Mouse (Mus musculus) monocyte, adult 5-6 weeks (primary cell): ENCODE results near the gene Nipbl. TPM values are rescaled to one million over a fixed set of nuclear protein-coding genes. Genes with fewer than 3 reads are reported as not detected.
A peak's percentile ranks its signal among the peaks of the same experiment; 100 is the strongest.
"Not testable (repeated sequence)": the region's sequence is repeated elsewhere in the genome, so short reads cannot be mapped to it uniquely, and the experiment has no call there.

ENCODE experiments used
- ATAC-seq: fragments of 153-309, 156-312 bp; replicated peaks from 2 replicates; pipeline ENCODE4 v1.8.0; 2017; ENCODE audit warnings: mild to moderate bottlenecking; ENCODE audit not compliant: low TSS enrichment, insufficient number of reproducible peaks, severe bottlenecking, poor library complexity, low FRiP score
- total RNA-seq: library from RNA; stranded (forward); fragments of 200-1000, 200-491, 200-594 nt; gene quantifications from 3 replicates; pipeline ENCODE4 v1.2.3, GENCODE M21; 2017

The Nipbl gene
- total RNA-seq, 1 experiment from 2014 or later, result 61.4 TPM

GRCm38 (mm10) chr15:8324061-8324460, 120.2 kb downstream of the Nipbl start:
- ATAC-seq, result no peak

DNA sequence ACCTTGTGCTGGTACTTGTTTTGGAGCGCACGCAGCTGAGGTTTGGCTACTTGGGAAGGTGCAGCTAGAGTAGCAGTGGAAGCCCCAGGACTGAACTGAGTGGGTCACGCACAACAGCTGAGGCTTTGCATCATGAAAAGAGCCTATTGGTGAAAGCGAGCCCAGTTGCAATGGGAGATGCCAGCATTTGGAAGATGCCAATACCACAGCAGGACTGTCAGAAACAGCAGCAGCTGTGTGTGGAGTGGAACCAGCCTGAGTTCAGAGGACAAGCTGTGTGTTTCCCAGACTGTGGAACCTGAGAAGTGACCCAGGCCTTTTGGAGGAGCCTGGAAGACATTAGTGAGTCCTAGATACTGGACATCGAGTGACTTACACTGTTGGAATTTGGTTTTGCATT, 122.8 kb downstream of the Nipbl start:
- no peak for ATAC-seq

- no peak for ATAC-seq
Measured at GRCm38 (mm10) chr15:8319191-8319590, 125.1 kb downstream of the Nipbl start.

DNA sequence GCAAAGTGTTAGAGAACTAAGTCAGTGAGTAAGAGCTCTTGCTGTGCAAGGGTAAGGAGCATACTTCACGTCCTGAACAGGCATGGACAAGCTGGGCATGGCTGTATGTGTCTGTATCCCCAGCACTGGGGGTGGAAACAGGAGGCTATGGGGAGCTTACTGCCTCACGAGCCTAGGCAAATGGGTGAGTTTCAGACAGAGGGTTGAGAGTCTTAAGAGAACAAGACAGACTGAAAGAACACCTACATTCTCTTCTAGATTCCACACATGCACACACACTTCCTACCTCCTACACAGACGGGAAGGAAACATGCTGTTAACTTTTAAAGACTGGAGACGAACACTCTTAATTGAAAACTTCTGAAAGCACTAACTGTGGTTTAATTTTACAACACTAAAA, 126.9 kb downstream of the Nipbl start:
- ATAC-seq, result no peak

DNA sequence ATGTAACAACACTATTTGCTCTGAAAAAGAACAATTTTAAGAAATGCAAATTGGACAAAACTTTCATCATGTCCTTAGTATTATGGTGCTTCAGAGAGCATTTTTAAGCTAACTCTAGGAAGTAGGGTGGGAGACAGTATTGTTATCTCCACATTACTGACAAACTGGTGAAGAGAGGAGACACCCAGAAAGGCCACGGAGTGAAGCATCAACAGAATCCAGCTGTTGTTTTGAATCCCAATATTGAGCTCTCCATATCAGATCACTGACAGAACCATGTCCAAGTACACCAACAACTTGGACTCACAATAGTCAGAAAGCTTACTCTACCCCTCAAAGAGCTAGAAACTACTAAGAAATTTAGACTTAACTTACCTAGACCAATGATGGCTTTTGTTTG, 138.8 kb downstream of the Nipbl start:
- no peak for ATAC-seq

GRCm38 (mm10) chr15:8302944-8303343, 141.3 kb downstream of the Nipbl start:
- ATAC-seq, result no peak

GRCm38 (mm10) chr15:8294150-8294549, 150.1 kb downstream of the Nipbl start:
- no peak for ATAC-seq

- no peak for ATAC-seq
Measured at GRCm38 (mm10) chr15:8291251-8291650, 153.0 kb downstream of the Nipbl start.

DNA sequence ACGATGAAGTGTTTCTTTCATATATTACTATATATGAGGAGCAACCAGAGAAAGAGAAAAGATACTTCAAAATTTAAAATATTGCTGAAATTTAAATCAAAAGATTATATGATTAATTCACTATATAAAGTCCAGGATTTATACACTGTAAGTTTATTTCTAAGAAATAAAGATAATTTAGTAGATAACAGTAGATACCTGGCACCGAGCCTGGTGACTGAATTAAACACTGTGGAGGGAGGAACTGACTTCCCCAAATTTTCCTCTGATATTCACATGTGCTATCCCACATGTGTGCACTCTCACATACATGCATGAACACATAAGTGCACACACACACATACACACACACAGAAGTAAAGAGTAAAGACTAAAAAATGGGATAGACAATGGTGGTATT, 162.1 kb downstream of the Nipbl start:
- no peak for ATAC-seq

- no peak for ATAC-seq
Measured at GRCm38 (mm10) chr15:8281701-8282100, 162.6 kb downstream of the Nipbl start.

GRCm38 (mm10) chr15:8279929-8280610, 164.2 kb downstream of the Nipbl start:
- ATAC-seq, result no peak

GRCm38 (mm10) chr15:8279320-8279779, 164.9 kb downstream of the Nipbl start:
- 0 out of 2 replicates have a peak, but pooled peaks have one; percentile 27 for ATAC-seq

DNA sequence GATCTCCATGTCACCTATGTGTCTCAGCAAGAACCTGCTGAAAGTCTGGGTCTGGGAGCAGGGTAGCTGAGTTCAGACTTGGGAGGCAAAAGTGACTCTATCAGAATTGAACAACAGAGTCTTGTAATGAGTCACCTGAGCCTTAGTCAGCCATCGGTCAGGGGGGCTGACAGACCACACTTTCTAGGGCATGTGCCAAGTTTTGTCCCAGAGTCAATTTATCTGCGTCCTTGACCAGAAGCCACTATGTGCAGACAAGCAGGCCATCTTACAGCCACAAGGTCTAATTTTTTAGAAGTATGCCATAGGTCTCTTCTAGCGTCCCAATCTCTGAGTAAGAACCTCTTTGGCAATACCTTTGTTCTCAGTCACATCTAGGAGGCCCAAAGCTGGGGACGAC, 166.3 kb downstream of the Nipbl start:
- ATAC-seq, result not testable (repeated sequence)

DNA sequence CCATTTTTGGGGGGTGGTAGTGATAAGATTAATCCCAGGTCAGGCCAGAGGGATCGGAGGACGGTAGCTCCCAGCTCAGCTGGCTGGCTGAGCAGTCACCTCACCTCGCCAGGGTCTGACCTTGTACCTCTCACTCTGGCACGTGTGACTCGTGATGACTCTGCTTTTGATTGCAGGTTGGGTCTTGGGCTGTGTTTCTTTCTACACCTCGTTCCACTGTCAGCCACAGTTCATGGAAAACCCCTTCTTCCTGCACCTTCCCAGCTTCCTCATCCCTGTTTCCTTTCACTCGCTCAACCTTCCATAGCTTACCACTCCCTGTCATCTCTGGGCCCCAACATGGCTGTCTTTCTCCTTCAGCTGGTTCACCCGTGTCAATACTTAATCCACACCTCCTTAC, 172.3 kb downstream of the Nipbl start:
- no peak for ATAC-seq

DNA sequence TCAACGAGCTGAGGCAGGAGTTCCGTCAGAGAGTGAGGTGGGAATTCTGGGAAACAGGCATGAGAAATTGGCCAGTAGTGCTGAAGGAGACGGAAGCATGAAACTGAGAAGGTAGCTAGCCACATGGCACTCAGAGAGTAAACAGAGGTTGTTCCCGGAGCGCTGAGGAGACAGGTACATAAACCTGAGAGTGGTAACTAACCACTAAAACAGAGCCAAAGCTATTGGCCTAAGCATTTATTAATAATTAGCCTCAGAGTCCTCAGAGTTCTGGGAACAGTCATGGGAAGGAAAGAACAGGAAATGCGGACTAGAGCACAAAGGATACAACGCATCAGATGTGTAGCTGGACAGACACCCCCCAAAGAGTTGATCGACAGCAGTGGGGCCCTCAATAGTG, 176.0 kb downstream of the Nipbl start:
- ATAC-seq, result no peak

GRCm38 (mm10) chr15:8267211-8267610, 177.1 kb downstream of the Nipbl start:
- ATAC-seq, result no peak

DNA sequence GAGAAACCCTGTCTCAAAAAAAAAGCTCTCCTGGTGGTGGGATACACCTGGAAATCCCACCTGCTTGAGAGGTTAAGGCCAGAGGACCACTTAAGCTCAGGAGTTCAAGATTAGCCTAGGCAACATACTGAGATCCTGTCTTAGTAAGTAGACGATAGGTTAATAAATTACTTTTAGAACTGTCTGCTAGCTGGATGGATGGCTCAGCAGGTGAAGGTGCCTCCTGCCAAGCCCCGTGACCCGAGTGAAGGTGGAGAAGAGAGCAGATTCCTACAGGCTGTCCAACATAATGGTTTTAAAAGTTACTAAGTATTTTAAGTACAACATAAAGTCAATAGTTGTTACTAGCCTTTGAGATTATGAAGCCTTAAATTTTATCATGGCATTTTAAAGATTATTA, 178.3 kb downstream of the Nipbl start:
- ATAC-seq, result no peak
